Mouse (Mus musculus) heart, embryonic 14.5 days (tissue): ENCODE data around the gene Lrrfip1. TPM values are rescaled to one million over a fixed set of nuclear protein-coding genes. Genes with fewer than 3 reads are reported as not detected.

Experiments
- ATAC-seq: fragments of 200-750 bp; cut with Nextera tagmentation; 2 replicates; pipeline ENCODE4 v1.8.0; 2017; ENCODE audit warnings: low read depth, moderate TSS enrichment; ENCODE audit not compliant: insufficient number of reproducible peaks, insufficient read depth, low FRiP score
- H3K27ac ChIP-seq, 2 experiments: fragments of 200-500 bp in 1 of 2; fragments of 300-500 bp in 1 of 2; sonication (generic) in 1 of 2; replicated peaks in 1 of 2; 2 replicates each; pipeline ENCODE4 v1.5.1; 2012 to 2014; ENCODE audit warnings: low read depth in 2 of 2, low read length in 2 of 2, control low read depth in 1 of 2, mild to moderate bottlenecking in 1 of 2, mixed read lengths in 1 of 2; ENCODE audit not compliant: control insufficient read depth in 1 of 2, insufficient read depth in 1 of 2
- H3K27me3 ChIP-seq: fragments of 300-500 bp; sonication (generic); 2 replicates; pipeline ENCODE4 v1.6.1; 2014; ENCODE audit warnings: mild to moderate bottlenecking, low read length, control low read depth; ENCODE audit not compliant: control insufficient read depth, insufficient read depth
- H3K36me3 ChIP-seq: fragments of 300-500 bp; sonication (generic); 2 replicates; pipeline ENCODE4 v1.6.1; 2014; ENCODE audit warnings: mild to moderate bottlenecking, control low read depth, low read length, mixed read lengths; ENCODE audit not compliant: control insufficient read depth, insufficient read depth
- H3K4me1 ChIP-seq, 2 experiments: fragments of 200-500 bp in 1 of 2; fragments of 300-500 bp in 1 of 2; sonication (generic) in 1 of 2; 2 replicates each; pipeline ENCODE4 v1.6.1; 2012 to 2014; ENCODE audit warnings: low read length in 2 of 2, control low read depth in 1 of 2, mixed read lengths in 1 of 2; ENCODE audit not compliant: control insufficient read depth in 2 of 2, insufficient read depth in 2 of 2
- H3K4me2 ChIP-seq: fragments of 300-500 bp; sonication (generic); 2 replicates; pipeline ENCODE4 v1.6.1; 2014; ENCODE audit warnings: mild to moderate bottlenecking, low read length
- H3K4me3 ChIP-seq, 2 experiments: fragments of 200-500 bp in 1 of 2; fragments of 300-500 bp in 1 of 2; sonication (generic) in 1 of 2; 2 replicates each; pipeline ENCODE4 v1.5.1; 2012 to 2014; ENCODE audit warnings: low read length in 2 of 2, mild to moderate bottlenecking in 2 of 2, control low read depth in 1 of 2, low read depth in 1 of 2, moderate library complexity in 1 of 2; ENCODE audit not compliant: control insufficient read depth in 1 of 2, insufficient read depth in 1 of 2
- H3K9ac ChIP-seq: fragments of 300-500 bp; sonication (generic); 2 replicates; pipeline ENCODE4 v1.6.1; 2014; ENCODE audit warnings: mild to moderate bottlenecking, low read length
- H3K9me3 ChIP-seq: fragments of 300-500 bp; sonication (generic); 2 replicates; pipeline ENCODE4 v1.6.1; 2016; ENCODE audit warnings: low read length, control low read depth; ENCODE audit not compliant: control insufficient read depth
- WGBS: fragments of 180-500 bp; shearing (Covaris S2); extraction: QIAGEN DNeasy Blood & Tissue Kit; methylation state at CpG from one replicate; pipeline ENCODE4 v1.1.7; 2014; 5-methylcytosine and 5-hydroxymethylcytosine counted together
- polyA plus RNA-seq: library from polyadenylated mRNA; unstranded; fragments of >200 nt; fragmentation: Nextera tagmentation; extraction: Ambion mirVana; gene quantifications from 2 replicates; pipeline ENCODE4 v1.2.1, GENCODE M21; 2014

Gene Lrrfip1
- polyA plus RNA-seq, 1 experiment from 2014 or later, result 151 TPM

GRCm38 (mm10) chr1:91101709-91102440, 103.3 kb downstream of the Lrrfip1 start:
- peaks cover 84% of the 10 kb centered on the region for H3K36me3 ChIP-seq
- 75% methylated on average over 11 of the region's 11 CpGs for WGBS
- no peak overlapping the region for H3K4me3 ChIP-seq
- H3K9ac ChIP-seq, result no peak overlapping the region
- ATAC-seq, result no peak
- H3K27ac ChIP-seq, result peak overlapping the region in 1 of 2 experiments; percentile 19; a peak in 1 of 4 replicates
- H3K27me3 ChIP-seq, result no peaks in the 10 kb centered on the region
- H3K9me3 ChIP-seq, result no peaks in the 10 kb centered on the region
- H3K4me1 ChIP-seq, result peaks cover 11 to 30% of the 10 kb centered on the region in 2 experiments
- no peak overlapping the region for H3K4me2 ChIP-seq

DNA sequence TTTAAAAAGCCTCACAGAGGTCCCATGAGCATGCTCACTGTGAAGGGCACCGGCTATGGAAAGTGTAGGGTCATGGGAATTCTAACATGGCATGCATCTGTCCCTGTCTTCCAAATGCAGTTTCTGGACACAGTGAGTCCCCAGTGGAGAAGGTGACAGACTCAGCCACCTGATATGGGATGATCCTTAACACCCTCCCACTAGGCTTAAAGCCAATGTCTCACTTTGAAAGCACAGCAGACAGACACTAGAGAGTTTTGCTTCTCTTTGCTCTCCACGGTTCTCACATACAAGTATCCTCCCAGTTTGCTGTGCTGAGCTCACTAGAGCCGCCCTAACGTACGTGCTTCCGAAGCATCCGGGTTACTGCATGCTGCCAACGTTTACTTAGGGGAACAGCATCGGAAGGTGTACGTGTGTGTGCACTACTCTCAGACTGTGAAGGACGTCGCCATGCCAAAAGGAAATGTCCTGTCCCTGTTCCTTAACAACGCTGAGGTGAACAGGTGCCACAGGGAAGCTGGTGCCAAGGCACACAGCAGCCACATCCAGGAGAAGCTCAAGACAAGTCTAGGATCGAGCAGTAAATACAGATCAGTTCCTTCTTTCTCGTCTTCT, 104.9 kb downstream of the Lrrfip1 start:
- ATAC-seq, result no peak
- 86% methylated on average over 15 of the region's 15 CpGs for WGBS

GRCm38 (mm10) chr1:91107548-91107947, 109.0 kb downstream of the Lrrfip1 start:
- ATAC-seq, result no peak
- H3K9ac ChIP-seq, result no peak overlapping the region
- H3K36me3 ChIP-seq, result peaks cover 97% of the 10 kb centered on the region
- 57% methylated on average over 5 of the region's 5 CpGs for WGBS
- H3K9me3 ChIP-seq, result no peaks in the 10 kb centered on the region
- no peak overlapping the region for H3K4me2 ChIP-seq
- peaks cover 15 to 52% of the 10 kb centered on the region in 2 experiments for H3K4me1 ChIP-seq
- H3K4me3 ChIP-seq, result no peak overlapping the region
- H3K27ac ChIP-seq, result peak overlapping the region; percentile 41 to 87; a peak in 3 of 4 replicates
- no peaks in the 10 kb centered on the region for H3K27me3 ChIP-seq

More for the DNA sequence above, 104.9 kb downstream of the Lrrfip1 start:
- Histone ChIP-seq H3K36me3 (peaks cover 92% of the 10 kb centered on the region), H3K9ac (0 out of 2 replicates have a peak overlapping the region, but pooled peaks have one; percentile 8), H3K27me3 (no peaks in the 10 kb centered on the region), H3K9me3 (no peaks in the 10 kb centered on the region), H3K27ac (peak overlapping the region; percentile 28 to 37; a peak in 3 of 4 replicates), H3K4me1 (peaks cover 5 to 34% of the 10 kb centered on the region in 2 experiments), H3K4me2 (no peak overlapping the region), H3K4me3 (no peak overlapping the region)

- ATAC-seq, result peak; percentile 81
- Histone ChIP-seq H3K4me2 (peak overlapping the region; percentile 3), H3K4me3 (no peak overlapping the region), H3K9me3 (no peaks in the 10 kb centered on the region), H3K9ac (0 out of 2 replicates have a peak overlapping the region, but pooled peaks have one; percentile 9), H3K27me3 (no peaks in the 10 kb centered on the region), H3K4me1 (peaks cover 15 to 38% of the 10 kb centered on the region in 2 experiments), H3K27ac (peak overlapping the region; percentile 85 to 87), H3K36me3 (peaks cover 97% of the 10 kb centered on the region)
- WGBS, result 4% methylated on average over 4 of the region's 4 CpGs
Measured at GRCm38 (mm10) chr1:91109302-91109701, 110.8 kb downstream of the Lrrfip1 start.

GRCm38 (mm10) chr1:91112171-91112570, 113.6 kb downstream of the Lrrfip1 start:
- WGBS, result 92% methylated on average over 14 of the region's 14 CpGs
- ATAC-seq, result no peak
- peaks cover 94% of the 10 kb centered on the region for H3K36me3 ChIP-seq

DNA sequence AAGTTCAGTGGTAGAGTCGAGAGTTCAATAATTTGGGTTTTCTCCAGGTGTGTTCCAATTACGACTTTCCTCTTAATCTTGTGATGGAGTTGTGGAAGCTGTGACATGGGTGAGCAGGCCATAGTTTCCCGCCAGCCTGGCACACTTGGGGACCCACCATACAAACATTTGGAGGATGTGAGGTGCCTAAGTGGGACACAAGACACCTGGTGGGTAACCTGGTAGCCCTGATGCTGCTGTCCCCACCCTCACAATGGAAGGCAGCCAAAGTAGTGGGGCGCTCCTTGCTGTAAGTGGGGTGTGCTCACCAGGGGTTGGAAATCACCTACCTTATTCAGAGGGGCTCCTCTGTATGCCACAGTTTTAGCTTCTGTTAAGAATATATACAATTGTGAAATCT, 114.1 kb downstream of the Lrrfip1 start:
- H3K36me3 ChIP-seq, result peaks cover 92% of the 10 kb centered on the region
- H3K4me1 ChIP-seq, result peaks cover 15 to 32% of the 10 kb centered on the region in 2 experiments
- no peaks in the 10 kb centered on the region for H3K9me3 ChIP-seq
- WGBS, result 94% methylated on average over 4 of the region's 4 CpGs
- ATAC-seq, result no peak
- no peak overlapping the region for H3K27ac ChIP-seq
- H3K9ac ChIP-seq, result no peak overlapping the region
- H3K4me2 ChIP-seq, result no peak overlapping the region
- H3K27me3 ChIP-seq, result no peaks in the 10 kb centered on the region
- no peak overlapping the region for H3K4me3 ChIP-seq

More at GRCm38 (mm10) chr1:91112171-91112570, 113.6 kb downstream of the Lrrfip1 start:
- H3K4me1 ChIP-seq, result peaks cover 15 to 36% of the 10 kb centered on the region in 2 experiments
- no peak overlapping the region for H3K4me3 ChIP-seq
- H3K4me2 ChIP-seq, result no peak overlapping the region
- H3K27ac ChIP-seq, result no peak overlapping the region
- no peaks in the 10 kb centered on the region for H3K9me3 ChIP-seq
- no peak overlapping the region for H3K9ac ChIP-seq
- no peaks in the 10 kb centered on the region for H3K27me3 ChIP-seq

GRCm38 (mm10) chr1:91122121-91122520, 123.6 kb downstream of the Lrrfip1 start:
- H3K27ac ChIP-seq, result no peak overlapping the region
- peaks cover 0 to 3% of the 10 kb centered on the region in 2 experiments; a peak in 1 of 4 replicates for H3K4me1 ChIP-seq
- no peak overlapping the region for H3K4me2 ChIP-seq
- no peaks in the 10 kb centered on the region for H3K9me3 ChIP-seq
- peaks cover 87% of the 10 kb centered on the region for H3K36me3 ChIP-seq
- no peak overlapping the region for H3K4me3 ChIP-seq
- ATAC-seq, result no peak
- WGBS, result 87% methylated on average over 11 of the region's 11 CpGs
- no peak overlapping the region for H3K9ac ChIP-seq
- no peaks in the 10 kb centered on the region for H3K27me3 ChIP-seq
